Mouse (Mus musculus): Measurements from ENCODE around the gene Mthfs.

DNA sequence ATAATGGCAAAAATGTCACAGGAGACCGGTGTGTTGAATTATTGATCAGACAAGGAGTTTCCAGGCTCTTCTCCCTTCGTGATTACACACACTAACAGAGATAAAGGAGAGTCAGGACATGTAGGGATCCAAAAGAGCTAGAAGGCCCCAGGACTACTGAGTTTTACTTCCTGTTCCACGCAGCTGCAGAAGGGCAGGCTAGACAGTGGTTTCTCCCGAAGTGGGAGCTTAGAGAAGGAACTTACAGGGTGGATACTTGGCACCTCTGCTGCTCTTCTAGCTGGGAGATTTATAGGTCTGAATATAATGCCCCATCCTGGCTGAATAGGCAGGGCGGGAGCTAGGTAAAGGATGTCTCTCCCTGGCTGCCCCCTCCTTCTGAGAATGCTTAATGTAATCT lies 57.1 kb downstream of the Mthfs start:
- TF ChIP-seq CTCF (conservative IDR thresholded peaks at IDR 0.05; ENCODE audit: insufficient read depth, insufficient read length, low read depth, low read length): no peak
- TF ChIP-seq POLR2A (IDR thresholded peaks at IDR 0.05; ENCODE audit: low read depth, low read length): no peak

Measured in kidney, adult 2 months (tissue).